Mouse (Mus musculus): ENCODE data around the gene Pnlip.

GRCm38 (mm10) chr19:58726551-58726950 is 74.3 kb downstream of the Pnlip start:
- TF ChIP-seq USF1 (IDR thresholded peaks at IDR 0.05; ENCODE audit: low read depth) (no peak), CTCF (IDR thresholded peaks at IDR 0.05; ENCODE audit: control insufficient read depth, insufficient read depth, insufficient read length) (no peak), CEBPB (IDR thresholded peaks at IDR 0.05; ENCODE audit: low read depth) (no peak), MYOD1 (IDR thresholded peaks at IDR 0.05; ENCODE audit: control insufficient read depth, insufficient read length, low read depth) (no peak), MAX (IDR thresholded peaks at IDR 0.05) (no peak), MYOG (IDR thresholded peaks at IDR 0.05; ENCODE audit: control insufficient read depth, extremely low read depth, insufficient read length) (no peak)
